Mouse (Mus musculus): ENCODE measurements around the gene Slc35c2. TPM values are rescaled to one million over a fixed set of nuclear protein-coding genes. Genes with fewer than 3 reads are reported as not detected.

Slc35c2 gene
- polyA plus RNA-seq, 1 experiment from 2014 or later = 41.9 TPM

DNA sequence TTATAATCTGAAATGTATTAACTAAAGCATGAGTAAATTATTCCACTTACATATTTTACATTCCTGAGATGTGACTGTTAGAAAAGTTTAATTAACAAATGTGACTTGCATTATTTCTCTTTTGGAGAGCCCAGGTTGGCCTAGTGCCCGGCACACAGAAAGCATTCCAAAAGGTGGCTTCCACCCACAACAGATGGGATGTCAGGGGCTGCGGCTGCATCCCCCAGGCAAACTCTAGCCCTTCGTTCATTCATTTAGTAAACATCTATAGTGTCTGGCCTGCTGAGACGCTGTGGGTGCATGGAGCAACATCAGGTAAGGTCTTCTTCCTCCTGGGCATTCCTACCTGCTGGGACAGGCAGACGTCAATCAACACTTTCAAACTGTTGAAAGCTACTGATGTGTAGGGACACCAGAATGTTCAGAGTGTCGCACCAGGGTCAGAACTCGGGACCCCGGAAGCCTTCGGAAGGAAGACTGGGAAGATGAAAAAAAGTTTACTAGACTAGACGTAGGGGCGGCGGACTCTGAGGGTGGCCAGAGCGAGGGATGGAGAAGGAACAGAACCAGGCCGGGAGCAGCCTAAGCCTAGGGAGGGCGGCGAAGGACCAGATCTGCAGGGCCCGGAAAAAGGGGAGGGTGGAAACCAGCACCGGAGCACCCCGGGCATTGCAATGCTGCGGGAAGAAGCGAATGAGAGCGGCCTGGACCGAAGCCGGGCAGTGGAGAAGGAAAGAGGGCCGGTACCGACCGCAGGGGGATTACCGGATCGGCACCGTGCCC, 38.0 kb upstream of the Slc35c2 start:
- Histone ChIP-seq H3K4me2 (ENCODE audit: low read depth, severe bottlenecking) (peak overlapping the region; percentile 79), H3K9ac (ENCODE audit: low read length) (peak overlapping the region; percentile 89), H3K4me3 (ENCODE audit: low read depth, low read length) (peak overlapping the region; percentile 77), H3K27me3 (ENCODE audit: control insufficient read depth, insufficient read depth, low read length) (no peaks in the 10 kb centered on the region; the same call in 1 of the 2 replicates), H3K9me3 (ENCODE audit: control insufficient read depth, low read length) (no peaks in the 10 kb centered on the region), H3K27ac (replicated peaks; ENCODE audit: low read depth, low read length) (no peak overlapping the region), H3K4me1 (ENCODE audit: control insufficient read depth, insufficient read depth, low read length) (peaks cover 20% of the 10 kb centered on the region), H3K36me3 (ENCODE audit: control insufficient read depth, insufficient read depth, low read length) (no peaks in the 10 kb centered on the region)
- ATAC-seq (ENCODE audit: insufficient number of reproducible peaks, low FRiP score, low TSS enrichment, low read depth) (peak; percentile 28), DNase-seq (ENCODE audit: low spot score) (no peak)
- 2% methylated on average over 30 of the region's 30 CpGs for WGBS

- Histone ChIP-seq H3K4me3 (ENCODE audit: low read depth, low read length) (no peak overlapping the region), H3K9me3 (ENCODE audit: control insufficient read depth, low read length) (no peaks in the 10 kb centered on the region), H3K9ac (ENCODE audit: low read length) (no peak overlapping the region), H3K27ac (replicated peaks; ENCODE audit: low read depth, low read length) (no peak overlapping the region), H3K36me3 (ENCODE audit: control insufficient read depth, insufficient read depth, low read length) (no peaks in the 10 kb centered on the region), H3K27me3 (ENCODE audit: control insufficient read depth, insufficient read depth, low read length) (no peaks in the 10 kb centered on the region), H3K4me1 (ENCODE audit: control insufficient read depth, insufficient read depth, low read length) (peaks cover 20% of the 10 kb centered on the region), H3K4me2 (ENCODE audit: low read depth, severe bottlenecking) (no peak overlapping the region)
- DNase-seq (ENCODE audit: low spot score) = no peak
- 76% methylated on average over 5 of the region's 5 CpGs for WGBS
- no peak for ATAC-seq (ENCODE audit: insufficient number of reproducible peaks, low FRiP score, low TSS enrichment, low read depth)
Measured at GRCm38 (mm10) chr2:165323928-165324327, 36.3 kb upstream of the Slc35c2 start.

- WGBS = 79% methylated on average over 5 of the region's 5 CpGs
- no peak overlapping the region for H3K9ac ChIP-seq (ENCODE audit: low read length)
- H3K27ac ChIP-seq (replicated peaks; ENCODE audit: low read depth, low read length) = no peak overlapping the region
- H3K27me3 ChIP-seq (ENCODE audit: control insufficient read depth, insufficient read depth, low read length) = no peaks in the 10 kb centered on the region
- H3K9me3 ChIP-seq (ENCODE audit: control insufficient read depth, low read length) = no peaks in the 10 kb centered on the region
- H3K4me2 ChIP-seq (ENCODE audit: low read depth, severe bottlenecking) = no peak overlapping the region
- no peak overlapping the region for H3K4me3 ChIP-seq (ENCODE audit: low read depth, low read length)
- no peaks in the 10 kb centered on the region for H3K36me3 ChIP-seq (ENCODE audit: control insufficient read depth, insufficient read depth, low read length)
- peaks cover 20% of the 10 kb centered on the region for H3K4me1 ChIP-seq (ENCODE audit: control insufficient read depth, insufficient read depth, low read length)
- DNase-seq (ENCODE audit: low spot score) (no peak), ATAC-seq (ENCODE audit: insufficient number of reproducible peaks, low FRiP score, low TSS enrichment, low read depth) (no peak)
Measured at GRCm38 (mm10) chr2:165323484-165323883, 35.8 kb upstream of the Slc35c2 start.

DNA sequence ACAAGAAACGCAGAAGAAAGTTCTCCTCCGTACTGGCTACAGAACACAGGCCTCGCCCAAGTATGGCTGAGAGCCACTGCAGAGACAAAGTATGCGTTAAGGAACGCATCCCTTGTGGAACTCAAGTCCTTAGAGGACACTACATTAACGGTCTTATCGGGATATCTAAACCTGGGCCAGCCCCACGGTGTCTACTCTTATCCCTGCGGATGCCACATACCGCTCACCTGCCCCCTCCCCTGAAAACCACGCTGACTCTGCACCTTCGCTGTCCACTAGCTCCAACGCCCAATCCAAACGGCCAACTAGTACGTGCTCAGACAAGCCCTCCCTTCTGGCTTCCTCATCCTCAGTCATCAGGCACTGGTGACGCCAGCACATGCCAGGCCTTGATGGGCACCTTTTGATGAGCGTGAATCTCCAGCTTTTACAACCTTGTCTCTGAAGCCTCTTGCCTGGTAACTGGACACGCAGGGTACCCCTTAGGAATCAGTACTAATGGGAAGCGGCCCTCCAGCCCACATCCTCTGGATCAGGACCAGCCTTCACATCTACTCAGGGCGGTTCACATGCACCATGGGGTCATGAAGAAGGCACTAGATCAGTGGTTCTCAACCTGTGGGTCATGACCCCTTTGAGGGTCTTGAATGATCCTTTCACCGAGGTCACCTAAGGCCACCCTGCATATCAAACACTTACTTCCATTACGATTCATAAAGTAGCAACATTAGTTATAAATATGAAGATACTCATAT, 34.5 kb upstream of the Slc35c2 start:
- Histone ChIP-seq H3K9me3 (ENCODE audit: control insufficient read depth, low read length) (no peaks in the 10 kb centered on the region), H3K27me3 (ENCODE audit: control insufficient read depth, insufficient read depth, low read length) (no peaks in the 10 kb centered on the region), H3K4me3 (ENCODE audit: low read depth, low read length) (no peak overlapping the region), H3K27ac (replicated peaks; ENCODE audit: low read depth, low read length) (no peak overlapping the region), H3K9ac (ENCODE audit: low read length) (no peak overlapping the region), H3K36me3 (ENCODE audit: control insufficient read depth, insufficient read depth, low read length) (no peaks in the 10 kb centered on the region), H3K4me2 (ENCODE audit: low read depth, severe bottlenecking) (no peak overlapping the region), H3K4me1 (ENCODE audit: control insufficient read depth, insufficient read depth, low read length) (peaks cover 32% of the 10 kb centered on the region)
- 82% methylated on average over 22 of the region's 22 CpGs for WGBS
- ATAC-seq (ENCODE audit: insufficient number of reproducible peaks, low FRiP score, low TSS enrichment, low read depth) (no peak), DNase-seq (ENCODE audit: low spot score) (no peak)

GRCm38 (mm10) chr2:165321381-165321888, 33.8 kb upstream of the Slc35c2 start:
- 64% methylated on average over 8 of the region's 8 CpGs for WGBS
- no peak overlapping the region for H3K9ac ChIP-seq (ENCODE audit: low read length)
- H3K4me2 ChIP-seq (ENCODE audit: low read depth, severe bottlenecking) = no peak overlapping the region
- no peaks in the 10 kb centered on the region for H3K27me3 ChIP-seq (ENCODE audit: control insufficient read depth, insufficient read depth, low read length)
- no peaks in the 10 kb centered on the region for H3K9me3 ChIP-seq (ENCODE audit: control insufficient read depth, low read length)
- no peaks in the 10 kb centered on the region for H3K36me3 ChIP-seq (ENCODE audit: control insufficient read depth, insufficient read depth, low read length)
- peaks cover 40% of the 10 kb centered on the region for H3K4me1 ChIP-seq (ENCODE audit: control insufficient read depth, insufficient read depth, low read length)
- no peak overlapping the region for H3K27ac ChIP-seq (replicated peaks; ENCODE audit: low read depth, low read length)
- no peak for DNase-seq (ENCODE audit: low spot score)
- no peak for ATAC-seq (ENCODE audit: insufficient number of reproducible peaks, low FRiP score, low TSS enrichment, low read depth)
- H3K4me3 ChIP-seq (ENCODE audit: low read depth, low read length) = no peak overlapping the region

DNA sequence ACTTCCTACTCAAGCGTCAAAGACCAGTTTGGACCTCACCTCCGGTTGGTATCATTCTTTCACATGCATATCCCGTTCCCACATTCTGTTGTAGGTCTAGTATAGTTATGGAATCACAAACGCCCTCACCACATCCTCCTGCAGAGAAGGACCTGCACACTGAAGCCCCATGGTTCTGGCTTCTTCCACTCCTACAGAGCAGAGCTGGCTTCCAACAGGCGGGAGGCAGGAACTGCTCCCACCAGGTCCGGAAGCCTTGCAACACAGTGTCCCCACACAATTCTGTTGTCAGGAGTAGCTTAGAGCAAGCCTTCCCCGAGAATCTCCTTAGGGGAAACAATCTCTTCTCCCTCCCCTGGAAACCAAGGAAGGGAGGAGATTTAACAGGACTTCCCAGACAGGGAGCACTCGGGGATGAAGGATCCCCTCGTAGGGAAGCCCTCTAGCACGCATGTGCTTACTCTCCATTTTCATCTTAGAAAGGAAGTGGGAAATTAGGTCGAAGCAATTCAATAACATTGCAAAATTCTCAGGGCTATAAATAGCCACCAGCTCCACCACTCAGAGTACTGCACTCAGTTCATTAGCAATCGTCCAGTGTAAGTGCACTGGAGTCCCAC, 33.0 kb upstream of the Slc35c2 start:
- Histone ChIP-seq H3K36me3 (ENCODE audit: control insufficient read depth, insufficient read depth, low read length) (no peaks in the 10 kb centered on the region), H3K9me3 (ENCODE audit: control insufficient read depth, low read length) (no peaks in the 10 kb centered on the region), H3K27me3 (ENCODE audit: control insufficient read depth, insufficient read depth, low read length) (no peaks in the 10 kb centered on the region), H3K4me1 (ENCODE audit: control insufficient read depth, insufficient read depth, low read length) (peaks cover 40% of the 10 kb centered on the region), H3K9ac (ENCODE audit: low read length) (no peak overlapping the region), H3K4me3 (ENCODE audit: low read depth, low read length) (no peak overlapping the region), H3K27ac (replicated peaks; ENCODE audit: low read depth, low read length) (no peak overlapping the region), H3K4me2 (ENCODE audit: low read depth, severe bottlenecking) (no peak overlapping the region)
- 71% methylated on average over 12 of the region's 12 CpGs for WGBS
- no peak for DNase-seq (ENCODE audit: low spot score)
- ATAC-seq (ENCODE audit: insufficient number of reproducible peaks, low FRiP score, low TSS enrichment, low read depth) = no peak

- peaks cover 30% of the 10 kb centered on the region for H3K4me1 ChIP-seq (ENCODE audit: control insufficient read depth, insufficient read depth, low read length)
- H3K9me3 ChIP-seq (ENCODE audit: control insufficient read depth, low read length) = no peaks in the 10 kb centered on the region
- no peak overlapping the region for H3K27ac ChIP-seq (replicated peaks; ENCODE audit: low read depth, low read length)
- no peak overlapping the region for H3K9ac ChIP-seq (ENCODE audit: low read length)
- no peak for DNase-seq (ENCODE audit: low spot score)
- H3K36me3 ChIP-seq (ENCODE audit: control insufficient read depth, insufficient read depth, low read length) = no peaks in the 10 kb centered on the region
- no peak for ATAC-seq (ENCODE audit: insufficient number of reproducible peaks, low FRiP score, low TSS enrichment, low read depth)
- H3K4me2 ChIP-seq (ENCODE audit: low read depth, severe bottlenecking) = no peak overlapping the region
- H3K4me3 ChIP-seq (ENCODE audit: low read depth, low read length) = no peak overlapping the region
- WGBS = 74% methylated on average over 4 of the region's 4 CpGs
- H3K27me3 ChIP-seq (ENCODE audit: control insufficient read depth, insufficient read depth, low read length) = no peaks in the 10 kb centered on the region
Measured at GRCm38 (mm10) chr2:165319503-165319902, 31.8 kb upstream of the Slc35c2 start.

GRCm38 (mm10) chr2:165318941-165319340, 31.3 kb upstream of the Slc35c2 start:
- Histone ChIP-seq H3K9ac (ENCODE audit: low read length) (no peak overlapping the region), H3K4me2 (ENCODE audit: low read depth, severe bottlenecking) (no peak overlapping the region), H3K27ac (replicated peaks; ENCODE audit: low read depth, low read length) (no peak overlapping the region), H3K4me3 (ENCODE audit: low read depth, low read length) (no peak overlapping the region), H3K4me1 (ENCODE audit: control insufficient read depth, insufficient read depth, low read length) (peaks cover 28% of the 10 kb centered on the region), H3K9me3 (ENCODE audit: control insufficient read depth, low read length) (no peaks in the 10 kb centered on the region), H3K36me3 (ENCODE audit: control insufficient read depth, insufficient read depth, low read length) (no peaks in the 10 kb centered on the region; the same call in 1 of the 2 replicates), H3K27me3 (ENCODE audit: control insufficient read depth, insufficient read depth, low read length) (no peaks in the 10 kb centered on the region)
- DNase-seq (ENCODE audit: low spot score) (no peak), ATAC-seq (ENCODE audit: insufficient number of reproducible peaks, low FRiP score, low TSS enrichment, low read depth) (no peak)
- 86% methylated on average over 7 of the region's 7 CpGs for WGBS
